24 mouse cellular contexts compared by ENCODE assay signal in the genomic region with DNA sequence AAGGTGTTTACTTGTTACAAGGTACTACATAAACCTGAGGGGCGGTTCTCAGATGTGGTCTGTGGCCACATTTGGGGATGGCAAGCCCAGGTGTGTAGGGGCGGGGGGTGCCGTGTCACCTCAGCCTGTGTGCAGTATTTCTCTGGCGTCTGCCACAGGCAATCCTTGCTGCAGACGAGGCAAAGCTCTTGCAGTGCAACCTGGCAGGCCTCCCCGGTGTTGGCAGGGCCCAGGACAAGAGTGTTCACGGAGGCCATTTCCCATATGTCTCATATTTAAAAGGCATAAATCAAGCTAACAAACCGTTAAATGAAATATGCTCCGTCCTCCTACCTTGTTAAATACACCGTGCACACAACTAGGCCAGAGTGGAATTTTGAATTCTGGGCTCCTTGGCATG.
DNase-seq lines count a peak whose midpoint lies in the region; ATAC-seq lines count a peak whose summit lies in the region.
"Had no signal": no experiment of that assay in that cellular context is flagged by ENCODE, and none has a peak within 500 bp of the region (broad histone marks: within the 10 kb centered on the region; RNA-seq: fewer than 3 reads in every experiment).

No protein-coding gene starts in this region.

- H3K36me3 ChIP-seq in forebrain, embryonic 16.5 days (ENCODE audit: control insufficient read depth, insufficient read depth): no peaks in the 10 kb centered on the region
- no peaks in the 10 kb centered on the region for H3K36me3 ChIP-seq in forebrain, embryonic 13.5 days (ENCODE audit: poor library complexity, severe bottlenecking)
- H3K36me3 ChIP-seq: forebrain, embryonic 10.5 days; heart, embryonic 12.5 days; hindbrain, embryonic 15.5 days; kidney, embryonic 15.5 days; lung, embryonic 15.5 days; stomach, embryonic 15.5 days had no signal

- no peak overlapping the region for H3K27ac ChIP-seq in forebrain, embryonic 16.5 days (ENCODE audit: low read length)
- H3K27ac ChIP-seq in forebrain, embryonic 13.5 days: no peak overlapping the region
- H3K27ac ChIP-seq: forebrain, embryonic 10.5 days; hindbrain, embryonic 15.5 days; kidney, embryonic 15.5 days; liver, embryonic 14.5 days; lung, embryonic 15.5 days; macrophage; midbrain, embryonic 10.5 days; stomach, embryonic 15.5 days had no signal

- peaks cover 20% of the 10 kb centered on the region for H3K27me3 ChIP-seq in forebrain, embryonic 16.5 days (replicated peaks; ENCODE audit: control insufficient read depth, insufficient read depth, low read length)
- H3K27me3 ChIP-seq in forebrain, embryonic 13.5 days: peaks cover 33% of the 10 kb centered on the region

- no peak overlapping the region for H3K4me2 ChIP-seq in forebrain, embryonic 16.5 days (ENCODE audit: low read length)
- H3K4me2 ChIP-seq in forebrain, embryonic 13.5 days: no peak overlapping the region
- H3K4me2 ChIP-seq: heart, embryonic 12.5 days; hindbrain, embryonic 15.5 days; kidney, embryonic 15.5 days; lung, embryonic 15.5 days; stomach, embryonic 15.5 days had no signal

- no peak overlapping the region for H3K4me3 ChIP-seq in forebrain, embryonic 16.5 days (replicated peaks; ENCODE audit: low read length)
- no peak overlapping the region for H3K4me3 ChIP-seq in forebrain, embryonic 13.5 days
- H3K4me3 ChIP-seq: forebrain, embryonic 10.5 days; heart, embryonic 12.5 days; hindbrain, embryonic 15.5 days; kidney, embryonic 15.5 days; lung, embryonic 15.5 days; midbrain, embryonic 10.5 days; stomach, embryonic 15.5 days had no signal

- WGBS in forebrain, embryonic 16.5 days: 67% methylated on average over 10 of the region's 10 CpGs
- WGBS in forebrain, embryonic 13.5 days: 84% methylated on average over 10 of the region's 10 CpGs

- H3K9ac ChIP-seq in forebrain, embryonic 16.5 days (replicated peaks; ENCODE audit: low read depth, low read length): no peak overlapping the region
- H3K9ac ChIP-seq in forebrain, embryonic 13.5 days: no peak overlapping the region
- H3K9ac ChIP-seq: heart, embryonic 12.5 days; hindbrain, embryonic 15.5 days; kidney, embryonic 15.5 days; liver, embryonic 14.5 days; lung, embryonic 15.5 days; stomach, embryonic 15.5 days had no signal

- peaks cover 2% of the 10 kb centered on the region; the same call in 1 of the 2 replicates for H3K4me1 ChIP-seq in forebrain, embryonic 16.5 days (replicated peaks; ENCODE audit: control insufficient read depth, insufficient read depth, low read length)
- no peaks in the 10 kb centered on the region for H3K4me1 ChIP-seq in forebrain, embryonic 13.5 days
- H3K4me1 ChIP-seq: heart, embryonic 12.5 days; hindbrain, embryonic 15.5 days; kidney, embryonic 15.5 days; lung, embryonic 15.5 days; stomach, embryonic 15.5 days had no signal

- peak; percentile 76 for DNase-seq in cerebellum, adult 9-10 months
- peak; percentile 30 for DNase-seq in forelimb bud, embryonic 11.5 days (ENCODE audit: low read depth, low spot score)
- no peak for DNase-seq in urinary bladder, adult 2 months (ENCODE audit: low spot score)
- DNase-seq in Muller cell, postnatal 12 days (ENCODE audit: inconsistent ontology term): no peak
- DNase-seq: adrenal gland, adult 8-10 months; B cell, adult 2 months; gastrocnemius, postnatal 10 days; heart, adult 11 months; heart, postnatal 36 days; thymus, adult 18-20 months; thymus, postnatal 4 days had no signal

- ATAC-seq in forebrain, embryonic 16.5 days: peak; percentile 28; the same call in 1 of the 2 replicates
- ATAC-seq in forebrain, embryonic 13.5 days: no peak
- ATAC-seq in cerebellum, adult (ENCODE audit: insufficient number of reproducible peaks, low FRiP score, low TSS enrichment): peak; percentile 50
- ATAC-seq: intestine, embryonic 16.5 days had no signal

- H3K9me3 ChIP-seq in forebrain, embryonic 16.5 days (ENCODE audit: control insufficient read depth, low read length): no peaks in the 10 kb centered on the region
- H3K9me3 ChIP-seq in forebrain, embryonic 13.5 days (replicated peaks): no peaks in the 10 kb centered on the region
- H3K9me3 ChIP-seq: forebrain, embryonic 10.5 days; heart, embryonic 12.5 days; hindbrain, embryonic 15.5 days; kidney, embryonic 15.5 days; lung, embryonic 15.5 days; midbrain, embryonic 10.5 days; stomach, embryonic 15.5 days had no signal

Comparison
In these comparisons a context has a peak if more than half of its experiments do, and no peak if none do; other contexts are left out.
1. DNase-seq: peak in cerebellum, adult 9-10 months (single experiment) and forelimb bud, embryonic 11.5 days (single experiment); none in urinary bladder, adult 2 months (single experiment) and Muller cell, postnatal 12 days (single experiment).